Mouse (Mus musculus): ENCODE measurements around the gene Tnfrsf17.
"Not testable (repeated sequence)": the region's sequence is repeated elsewhere in the genome, so short reads cannot be mapped to it uniquely, and the experiment has no call there.

Gene Tnfrsf17

GRCm38 (mm10) chr16:11313512-11313911 is at the start of gene Tnfrsf17:
Tnfrsf17 (plus strand) TSS chr16:11313812.
- no peak for DNase-seq

GRCm38 (mm10) chr16:11266556-11266955 is 47.1 kb upstream of the Tnfrsf17 start:
- peak; percentile 93 for DNase-seq

- no peak for DNase-seq
These were observed 43.8 kb upstream of the Tnfrsf17 start for GRCm38 (mm10) chr16:11269808-11270207.

GRCm38 (mm10) chr16:11270642-11271041 is 43.0 kb upstream of the Tnfrsf17 start:
- DNase-seq = no peak

- DNase-seq = no peak
These were observed 42.5 kb upstream of the Tnfrsf17 start for GRCm38 (mm10) chr16:11271073-11271472.

- DNase-seq = no peak
These were observed 36.7 kb upstream of the Tnfrsf17 start for GRCm38 (mm10) chr16:11276888-11277287.

- DNase-seq = no peak
These were observed 34.8 kb upstream of the Tnfrsf17 start for GRCm38 (mm10) chr16:11278778-11279177.

- DNase-seq = peak; percentile 57
These were observed 30.9 kb upstream of the Tnfrsf17 start for GRCm38 (mm10) chr16:11282655-11283232.

GRCm38 (mm10) chr16:11284881-11285280 is 28.7 kb upstream of the Tnfrsf17 start:
- no peak for DNase-seq

GRCm38 (mm10) chr16:11285949-11286348 is 27.7 kb upstream of the Tnfrsf17 start:
- no peak for DNase-seq

GRCm38 (mm10) chr16:11288873-11289272 is 24.7 kb upstream of the Tnfrsf17 start:
- not testable (repeated sequence) for DNase-seq

GRCm38 (mm10) chr16:11295583-11295982 is 18.0 kb upstream of the Tnfrsf17 start:
- DNase-seq = not testable (repeated sequence)

GRCm38 (mm10) chr16:11297700-11298099 is 15.9 kb upstream of the Tnfrsf17 start:
- DNase-seq = peak; percentile 54

- DNase-seq = no peak
These were observed 9.9 kb upstream of the Tnfrsf17 start for GRCm38 (mm10) chr16:11303741-11304140.

- peak; percentile 22 for DNase-seq
These were observed 8.1 kb upstream of the Tnfrsf17 start for GRCm38 (mm10) chr16:11305531-11305930.

- DNase-seq = peak; percentile 73
These were observed 2.2 kb downstream of the Tnfrsf17 start for GRCm38 (mm10) chr16:11315786-11316320.

GRCm38 (mm10) chr16:11316748-11317147 is 3.1 kb downstream of the Tnfrsf17 start:
- DNase-seq = peak; percentile 41

GRCm38 (mm10) chr16:11317324-11317723 is 3.7 kb downstream of the Tnfrsf17 start:
- DNase-seq = peak; percentile 31

- DNase-seq = peak; percentile 98
These were observed 9.1 kb downstream of the Tnfrsf17 start, which contains the start of gene Snx29 for GRCm38 (mm10) chr16:11322409-11323323. Snx29 (plus strand) TSS chr16:11322908.

- peak; percentile 85 for DNase-seq
These were observed 9.9 kb downstream of the Tnfrsf17 start for GRCm38 (mm10) chr16:11323324-11324051.

- peak; percentile 66 for DNase-seq
These were observed 16.6 kb downstream of the Tnfrsf17 start for GRCm38 (mm10) chr16:11330081-11330800.

- DNase-seq = no peak
These were observed 17.4 kb downstream of the Tnfrsf17 start for GRCm38 (mm10) chr16:11331030-11331429.

All from kidney, adult 9 months (tissue).